Mouse (Mus musculus) right cerebral cortex, postnatal 25 days (tissue): ENCODE measurements around the gene Gm10491.

Source experiments
- DNase-seq: peaks from one replicate; pipeline ENCODE4 v3.0.0; 2022

Gene Gm10491

DNA sequence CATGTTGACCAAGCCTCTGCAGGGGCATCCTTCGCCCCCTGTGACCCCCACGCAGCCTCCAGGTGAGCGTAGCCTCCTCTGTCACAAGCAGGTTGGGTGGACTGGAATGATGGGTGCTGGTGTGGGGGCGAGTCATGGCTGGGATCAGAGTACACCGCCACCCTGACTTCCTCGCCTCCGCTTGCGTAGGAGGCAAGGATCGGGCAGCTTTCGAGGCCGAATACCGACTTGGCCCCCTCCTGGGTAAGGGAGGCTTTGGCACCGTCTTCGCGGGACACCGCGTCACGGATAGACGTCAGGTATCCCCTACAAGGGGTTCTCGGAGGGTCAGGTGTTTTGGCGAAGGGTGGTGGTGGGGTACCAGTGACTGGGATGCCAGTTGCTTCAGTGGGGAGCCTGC, 29.1 kb downstream of the Gm10491 start:
- no peak for DNase-seq

DNA sequence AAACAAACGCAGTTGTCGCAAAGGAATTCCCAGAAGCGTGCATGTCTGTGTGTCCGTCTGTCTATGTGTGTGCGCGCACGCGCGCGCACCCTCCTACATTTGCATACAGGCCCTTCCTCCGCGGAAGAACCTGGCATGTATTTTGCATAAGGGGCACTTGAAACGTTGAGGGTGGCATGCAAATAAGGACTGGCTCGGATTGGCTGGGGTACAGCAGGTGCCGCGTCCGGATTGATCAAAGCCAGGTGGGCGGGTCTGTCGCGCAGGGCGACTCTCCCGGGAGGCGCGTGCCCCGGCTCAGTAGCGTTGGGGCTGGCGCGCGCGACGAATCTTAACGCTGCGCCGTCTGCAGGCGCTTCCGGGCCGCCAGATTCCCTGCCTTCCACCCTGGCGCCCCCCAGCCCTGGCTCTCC, 29.6 kb downstream of the Gm10491 start, which contains the start of gene Pim2:
Gene Pim2, plus strand, starts transcription at position 256 of the 413 bp plus-strand sequence.
- DNase-seq: peak; percentile 84

- no peak for DNase-seq
Measured at GRCm38 (mm10) chrX:7869826-7870225, 37.8 kb downstream of the Gm10491 start.

GRCm38 (mm10) chrX:7868506-7868905, 39.1 kb downstream of the Gm10491 start:
- no peak for DNase-seq

- no peak for DNase-seq
Measured at GRCm38 (mm10) chrX:7867141-7867540, 40.5 kb downstream of the Gm10491 start.

GRCm38 (mm10) chrX:7865786-7866185, 41.8 kb downstream of the Gm10491 start:
- DNase-seq: no peak

- DNase-seq: no peak
Measured at GRCm38 (mm10) chrX:7865343-7865742, 42.3 kb downstream of the Gm10491 start.

DNA sequence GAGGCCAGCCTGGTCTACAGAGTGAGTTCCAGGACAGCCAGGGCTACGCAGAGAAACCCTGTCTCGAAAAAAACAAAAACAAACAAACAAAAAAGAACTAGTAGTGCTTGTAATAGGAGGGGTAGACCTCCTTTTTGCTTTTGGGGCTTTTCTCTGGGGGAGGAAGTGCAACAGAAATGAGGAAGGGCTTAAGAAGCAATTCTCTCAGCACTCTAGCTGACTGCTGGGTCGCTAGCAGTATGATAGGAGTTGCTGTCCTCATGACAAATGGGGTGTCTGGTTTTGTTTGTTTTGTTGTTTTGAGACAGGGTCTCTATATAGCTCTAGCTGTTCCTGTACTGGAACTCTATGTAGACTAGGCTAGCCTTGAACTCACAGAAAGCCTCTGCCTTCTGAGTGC, 43.1 kb downstream of the Gm10491 start:
- DNase-seq: no peak

DNA sequence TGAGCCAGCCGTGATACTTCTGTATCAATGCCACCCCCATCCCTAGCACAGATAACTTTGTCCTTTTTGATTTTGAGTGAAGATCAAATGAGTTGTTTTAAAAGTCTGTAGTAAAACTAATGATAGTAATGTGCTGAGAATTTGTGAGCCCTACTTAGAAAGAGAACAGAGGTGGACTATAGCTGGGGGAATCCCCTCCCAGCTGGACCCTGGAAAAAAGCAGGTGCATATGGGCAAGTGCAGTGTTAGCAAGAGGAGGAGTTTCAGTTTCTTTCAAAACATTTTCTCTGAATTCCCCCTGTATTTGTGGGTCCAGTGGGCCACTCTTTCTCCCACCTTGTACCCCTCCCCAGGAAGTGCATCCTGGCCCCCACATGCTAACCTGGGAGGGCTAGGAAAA, 44.5 kb downstream of the Gm10491 start:
- DNase-seq: no peak

DNA sequence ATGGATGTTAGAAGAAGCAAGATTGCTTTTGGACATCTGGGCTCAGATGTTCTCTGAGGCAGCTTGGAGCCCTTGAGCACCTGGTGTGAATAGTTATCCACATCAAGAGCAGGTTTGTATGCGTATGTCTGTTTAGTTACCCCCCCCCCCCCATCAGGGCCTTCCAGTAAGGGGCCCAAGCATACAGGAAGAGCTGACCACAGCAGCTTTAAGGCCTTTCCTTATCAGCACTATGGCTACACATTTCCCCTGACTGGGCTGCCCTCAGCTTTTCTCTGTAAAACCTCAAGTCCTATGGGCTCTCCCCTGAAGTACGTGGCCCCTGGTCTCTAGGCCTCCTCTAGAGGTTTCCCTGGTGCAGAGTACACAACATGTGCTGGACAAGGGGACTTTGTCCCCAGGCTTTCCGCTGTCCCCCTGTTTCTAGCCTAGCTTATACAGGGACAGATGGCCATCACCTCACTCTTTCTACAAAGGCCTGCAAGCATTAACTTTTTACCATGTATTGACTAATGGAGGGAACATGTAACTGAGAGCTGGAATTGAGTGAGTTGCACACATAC, 48.4 kb downstream of the Gm10491 start:
- DNase-seq: no peak
